ENCODE assay signal across 8 mouse cellular contexts in the genomic region with DNA sequence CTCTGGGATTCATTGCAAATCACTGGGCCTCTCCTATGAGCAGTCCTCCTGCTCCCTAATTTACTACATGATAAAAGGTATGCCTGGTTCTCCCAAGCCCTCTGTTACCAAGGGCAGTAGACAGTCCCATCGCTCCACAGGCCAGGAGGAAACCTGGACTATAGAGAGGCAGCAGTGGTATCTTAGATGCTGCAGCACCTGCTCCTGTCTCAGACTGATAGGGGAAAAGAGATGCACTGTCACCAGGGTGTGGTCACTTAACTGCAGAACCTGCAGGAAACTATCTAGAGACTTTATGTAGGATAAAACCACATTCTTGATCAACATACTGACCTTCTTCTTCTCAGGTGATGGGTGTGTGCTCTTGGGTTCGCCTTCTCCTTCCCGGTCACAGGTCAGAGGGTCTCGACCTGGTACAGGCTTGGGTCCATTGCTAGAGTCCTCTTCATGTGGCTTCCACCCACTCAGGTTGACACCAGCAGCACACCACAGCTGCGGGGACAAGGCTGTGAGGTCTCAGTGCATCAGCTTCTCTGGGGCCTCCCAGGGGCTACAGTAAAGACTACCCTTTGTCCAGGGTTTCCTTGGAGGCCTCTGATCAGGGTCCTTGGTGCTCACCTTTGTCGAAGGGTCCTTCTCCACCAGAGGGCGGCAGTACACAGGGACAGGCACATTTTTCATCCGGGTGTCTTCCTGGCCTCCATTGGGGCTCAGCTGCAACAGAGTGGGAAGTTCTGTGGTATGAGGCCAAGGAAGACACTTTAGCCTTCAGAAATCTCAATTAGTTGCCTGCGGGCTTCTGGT. TPM values are rescaled to one million over a fixed set of nuclear protein-coding genes. Genes with fewer than 3 reads are reported as not detected.
DNase-seq lines count a peak whose midpoint lies in the region.

No protein-coding gene starts in this region.

- peak; percentile 29 for DNase-seq in cerebellum, adult 11-12 months
- DNase-seq in cerebellum, adult 9-10 months: no peak
- peak; percentile 45 for DNase-seq in lung, postnatal 36 days
- no peak for DNase-seq in lung, postnatal 10 days
- peak; percentile 57 for DNase-seq in heart, postnatal 4 days
- DNase-seq in spleen, adult 12 weeks (ENCODE audit: low spot score): peak; percentile 72
- DNase-seq in right cerebral cortex, adult 2 months (ENCODE audit: low spot score in 2 of 2): no peak
- no peak for DNase-seq in gastrocnemius, adult 18-20 months (ENCODE audit: low spot score)

RNA-seq across cellular contexts. Expression of gene Nme3, which starts 6.6 kb away (rescaled TPM):
- 10 to 100 TPM; 33.6 to 42.8 TPM for total RNA-seq in heart, postnatal 4 days (2021)
- 10 to 100 TPM; 11.8 to 12.3 TPM for total RNA-seq in gastrocnemius, adult 18-20 months (2021)

RNA-seq across cellular contexts. Expression of gene Mrps34, which starts 8.0 kb away (rescaled TPM):
- 10 to 100 TPM; 93.6 to 97.0 TPM for total RNA-seq in heart, postnatal 4 days (2021)
- total RNA-seq in gastrocnemius, adult 18-20 months (2021): 10 to 100 TPM; 79.4 to 86.3 TPM

RNA-seq across cellular contexts. Expression of gene Eme2, which starts 8.0 kb away (rescaled TPM):
- total RNA-seq in heart, postnatal 4 days (2021): 10 to 100 TPM; 24.8 to 27.1 TPM
- total RNA-seq in gastrocnemius, adult 18-20 months (2021): 1 to 10 TPM; 6.5 to 8.4 TPM

RNA-seq across cellular contexts. Expression of gene Spsb3, which starts 16.4 kb away (rescaled TPM):
- 10 to 100 TPM; 34.8 to 38.6 TPM for total RNA-seq in heart, postnatal 4 days (2021)
- total RNA-seq in gastrocnemius, adult 18-20 months (2021): 10 to 100 TPM; 29.7 to 37.9 TPM

RNA-seq across cellular contexts. Expression of gene Nubp2, which starts 16.7 kb away (rescaled TPM):
- total RNA-seq in heart, postnatal 4 days (2021): 10 to 100 TPM; 25.6 to 27.0 TPM
- 10 to 100 TPM; 11.0 to 11.1 TPM for total RNA-seq in gastrocnemius, adult 18-20 months (2021)

Comparison
In these comparisons a context has a peak if more than half of its experiments do, and no peak if none do; other contexts are left out.
1. DNase-seq: peak in cerebellum, adult 11-12 months (single experiment), lung, postnatal 36 days (single experiment), heart, postnatal 4 days (single experiment) and spleen, adult 12 weeks (single experiment); none in cerebellum, adult 9-10 months (single experiment), lung, postnatal 10 days (single experiment), right cerebral cortex, adult 2 months (0 of 2) and gastrocnemius, adult 18-20 months (single experiment).